Mouse (Mus musculus) limb, embryonic 14.5 days (tissue): ENCODE measurements around the gene Mrm1. TPM values are rescaled to one million over a fixed set of nuclear protein-coding genes. Genes with fewer than 3 reads are reported as not detected.

ENCODE experiments used
- ATAC-seq: fragments of 200-750 bp; cut with Nextera tagmentation; 2 replicates; pipeline ENCODE4 v1.8.0; 2017; ENCODE audit warnings: low read depth, moderate number of reproducible peaks, moderate TSS enrichment; ENCODE audit not compliant: low FRiP score
- DNase-seq: peaks from one replicate; pipeline ENCODE4 v3.0.0-alpha.2; 2015; ENCODE audit warnings: low spot score
- H3K27ac ChIP-seq: fragments of 300-500 bp; sonication (generic); replicated peaks from 2 replicates; pipeline ENCODE4 v1.5.1; 2014; ENCODE audit warnings: low read depth, mild to moderate bottlenecking, low read length, moderate library complexity, mixed read lengths
- H3K27me3 ChIP-seq: fragments of 300-500 bp; sonication (generic); 2 replicates; pipeline ENCODE4 v1.6.1; 2014; ENCODE audit warnings: low read length, mixed read lengths; ENCODE audit not compliant: control insufficient read depth, insufficient read depth
- H3K36me3 ChIP-seq: fragments of 300-500 bp; sonication (generic); 2 replicates; pipeline ENCODE4 v1.6.1; 2014; ENCODE audit warnings: mild to moderate bottlenecking, low read length, moderate library complexity, mixed read lengths; ENCODE audit not compliant: control insufficient read depth, insufficient read depth
- H3K4me1 ChIP-seq: fragments of 300-500 bp; sonication (generic); 2 replicates; pipeline ENCODE4 v1.6.1; 2014; ENCODE audit warnings: antibody characterized with exemption, low read length, mixed read lengths; ENCODE audit not compliant: control insufficient read depth, insufficient read depth
- H3K4me2 ChIP-seq: fragments of 300-500 bp; sonication (generic); replicated peaks from 2 replicates; pipeline ENCODE4 v1.6.1; 2014; ENCODE audit warnings: low read depth, mild to moderate bottlenecking, low read length, moderate library complexity; ENCODE audit not compliant: severe bottlenecking
- H3K4me3 ChIP-seq: fragments of 300-500 bp; sonication (generic); replicated peaks from 2 replicates; pipeline ENCODE4 v1.5.1; 2014; ENCODE audit warnings: low read length
- H3K9ac ChIP-seq: fragments of 300-500 bp; sonication (generic); 2 replicates; pipeline ENCODE4 v1.6.1; 2014; ENCODE audit warnings: mild to moderate bottlenecking, low read depth, low read length, moderate library complexity; ENCODE audit not compliant: severe bottlenecking
- H3K9me3 ChIP-seq: fragments of 300-500 bp; sonication (generic); 2 replicates; pipeline ENCODE4 v1.6.1; 2016; ENCODE audit warnings: low read length; ENCODE audit not compliant: control insufficient read depth
- POLR2A ChIP-seq: fragments of 200-500 bp; IDR thresholded peaks from 2 replicates; pipeline ENCODE4 v1.8.0; 2012; ENCODE audit warnings: inconsistent platforms, mild to moderate bottlenecking, moderate library complexity, borderline replicate concordance; ENCODE audit not compliant: insufficient read depth, insufficient read length; ENCODE audit errors: extremely low read depth
- WGBS: fragments of 180-500 bp; shearing (Covaris S2); extraction: QIAGEN DNeasy Blood & Tissue Kit; methylation state at CpG from one replicate; pipeline ENCODE4 v1.1.7; 2014; 5-methylcytosine and 5-hydroxymethylcytosine counted together
- polyA plus RNA-seq, 2 experiments: library from polyadenylated mRNA; depleted of rRNA in 1 of 2; stranded (reverse) in 1 of 2; unstranded in 1 of 2; fragments of >200 nt; fragmentation: Nextera tagmentation in 1 of 2; extraction: Ambion mirVana in 1 of 2; gene quantifications; 2 replicates each; pipeline versions ENCODE4 v1.2.1 to v1.2.3; 2012 to 2014

Gene Mrm1
- polyA plus RNA-seq, 2 experiments, result 10.6 to 10.9 TPM

DNA sequence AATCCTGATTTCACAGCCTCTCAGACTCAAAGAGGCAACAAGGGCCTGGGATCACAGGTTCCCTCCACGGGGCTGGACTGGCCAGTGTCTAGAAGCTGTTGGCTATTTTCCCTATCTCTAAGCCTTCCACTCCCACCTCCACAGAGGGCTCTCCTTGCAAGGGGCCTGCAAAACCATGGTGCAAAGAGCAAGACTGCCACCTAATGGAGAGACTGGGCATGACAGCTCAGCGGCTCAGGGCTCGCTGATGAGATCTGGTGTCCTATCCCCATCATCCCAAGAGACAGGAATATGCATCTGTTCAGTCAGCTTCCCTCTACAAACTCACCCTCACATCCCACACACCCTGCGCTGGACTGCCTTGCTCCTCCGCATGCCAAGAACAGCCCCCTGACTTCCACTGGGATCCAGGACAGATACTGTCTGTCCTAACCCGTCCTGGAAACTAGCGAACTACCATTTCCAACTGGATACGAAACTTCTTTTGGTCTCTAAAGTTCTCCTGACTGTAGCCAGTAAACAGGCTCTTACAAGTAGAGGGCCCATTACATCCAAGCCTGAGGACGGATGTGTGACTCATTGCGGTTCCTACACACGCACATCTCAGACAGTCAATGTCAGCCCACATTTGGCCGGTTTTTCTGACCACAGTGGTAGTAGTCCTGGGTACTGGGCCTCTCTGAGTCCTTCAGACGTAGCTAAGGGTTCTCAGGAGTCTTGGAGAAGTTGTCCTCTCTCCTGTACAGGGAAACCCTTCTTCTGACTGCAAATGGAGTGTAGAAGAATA lies 5.4 kb downstream of the Mrm1 start:
- Histone ChIP-seq H3K9me3 (no peaks in the 10 kb centered on the region), H3K4me3 (no peak overlapping the region), H3K36me3 (no peaks in the 10 kb centered on the region; the same call in 1 of the 2 replicates), H3K4me1 (0 out of 2 replicates have a peak, but pooled peaks cover 3% of the 10 kb centered on the region), H3K27ac (no peak overlapping the region), H3K9ac (no peak overlapping the region), H3K27me3 (no peaks in the 10 kb centered on the region), H3K4me2 (no peak overlapping the region)
- no peak for TF ChIP-seq POLR2A
- ATAC-seq, result no peak
- WGBS, result 57% methylated on average over 13 of the region's 13 CpGs
- DNase-seq, result peak; percentile 64

DNA sequence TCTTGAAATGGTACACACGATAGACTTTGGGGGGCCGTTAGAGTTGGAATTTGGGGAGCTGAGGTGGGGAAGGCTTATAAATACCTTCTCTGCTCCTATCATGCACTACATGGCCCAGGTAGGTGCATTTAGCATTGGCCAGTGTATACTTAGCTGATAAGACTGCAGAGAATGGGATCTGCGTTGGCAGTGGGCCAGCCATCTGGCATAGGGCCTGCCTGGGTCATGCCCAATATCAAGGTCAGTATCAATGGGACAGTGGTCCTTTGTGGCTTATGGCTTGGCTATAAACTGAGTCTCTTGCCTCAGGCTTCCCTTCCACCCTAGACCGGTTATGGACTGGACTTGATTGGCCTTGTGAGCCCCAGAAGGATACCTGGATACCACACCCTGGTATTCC lies 14.9 kb downstream of the Mrm1 start:
- DNase-seq, result no peak

DNA sequence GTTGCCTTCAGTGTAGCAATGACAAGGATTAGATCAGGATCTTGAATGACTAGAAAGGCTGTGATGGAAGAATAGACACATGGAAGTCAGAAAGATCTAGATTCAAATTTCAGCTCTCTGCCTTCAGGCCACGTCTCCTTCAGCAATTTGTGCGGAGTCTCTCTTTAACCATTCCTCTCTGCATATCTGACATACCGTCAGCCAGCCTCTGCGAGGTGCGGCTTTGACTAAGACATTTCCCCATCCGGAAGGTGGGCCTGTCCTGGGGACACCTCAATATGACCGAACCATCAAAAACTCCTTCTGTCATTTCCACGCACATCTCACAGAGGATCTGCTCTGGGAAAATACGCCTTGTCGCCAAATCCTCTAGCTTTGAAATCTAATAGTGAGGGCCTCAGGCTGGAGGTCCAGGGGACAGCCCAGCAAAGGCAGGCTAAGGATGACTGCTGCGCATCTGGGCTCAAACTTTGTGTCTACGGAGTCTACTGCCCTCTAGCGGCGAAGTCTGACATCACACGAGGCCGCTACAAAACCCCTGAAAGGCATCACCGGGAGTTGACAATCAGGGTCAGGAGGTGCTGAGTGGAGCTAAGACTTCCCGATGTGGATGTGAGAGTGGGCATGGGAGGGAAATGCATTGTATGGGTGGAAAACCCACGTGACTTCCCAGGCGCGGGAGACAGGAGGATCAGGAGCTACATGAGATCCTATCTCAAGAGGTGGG lies 21.5 kb downstream of the Mrm1 start:
- no peak overlapping the region for H3K4me3 ChIP-seq
- DNase-seq, result peak; percentile 69
- H3K9me3 ChIP-seq, result no peaks in the 10 kb centered on the region
- no peaks in the 10 kb centered on the region for H3K36me3 ChIP-seq
- no peak for ATAC-seq
- no peak overlapping the region for H3K9ac ChIP-seq
- no peak for TF ChIP-seq POLR2A
- H3K4me1 ChIP-seq, result no peaks in the 10 kb centered on the region
- no peaks in the 10 kb centered on the region for H3K27me3 ChIP-seq
- no peak overlapping the region for H3K4me2 ChIP-seq
- H3K27ac ChIP-seq, result no peak overlapping the region
- 19% methylated on average over 21 of the region's 21 CpGs for WGBS

More for the DNA sequence above, 14.9 kb downstream of the Mrm1 start:
- Histone ChIP-seq H3K4me1 (no peaks in the 10 kb centered on the region), H3K27ac (no peak overlapping the region), H3K9ac (no peak overlapping the region), H3K36me3 (no peaks in the 10 kb centered on the region), H3K4me3 (no peak overlapping the region), H3K27me3 (no peaks in the 10 kb centered on the region), H3K9me3 (no peaks in the 10 kb centered on the region), H3K4me2 (no peak overlapping the region)
- 90% methylated on average over 4 of the region's 4 CpGs for WGBS
- no peak for ATAC-seq
- no peak for TF ChIP-seq POLR2A

DNA sequence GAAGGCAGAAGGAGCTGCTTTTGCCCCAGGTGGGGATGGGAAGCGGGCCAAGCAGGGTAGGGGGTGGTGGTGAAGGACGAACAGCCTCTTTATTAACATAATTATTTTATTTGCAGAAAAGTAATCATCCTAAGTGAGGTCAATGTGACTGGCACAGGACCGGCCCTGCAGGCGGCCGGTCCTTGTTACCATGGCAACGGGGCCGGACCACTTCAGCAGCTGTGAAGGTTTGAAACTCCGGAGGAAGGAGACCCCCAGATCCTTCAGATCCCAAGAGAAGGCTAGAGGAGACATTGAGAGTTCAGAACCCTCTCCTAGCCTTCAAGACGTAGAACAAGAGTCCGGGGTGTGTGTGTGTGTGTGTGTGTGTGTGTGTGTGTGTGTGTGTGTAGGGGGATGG lies 22.3 kb downstream of the Mrm1 start:
- Histone ChIP-seq H3K27ac (no peak overlapping the region), H3K9ac (no peak overlapping the region), H3K9me3 (no peaks in the 10 kb centered on the region), H3K4me1 (no peaks in the 10 kb centered on the region), H3K27me3 (no peaks in the 10 kb centered on the region), H3K4me2 (no peak overlapping the region), H3K36me3 (no peaks in the 10 kb centered on the region), H3K4me3 (no peak overlapping the region)
- 24% methylated on average over 10 of the region's 10 CpGs for WGBS
- no peak for TF ChIP-seq POLR2A
- no peak for ATAC-seq
- no peak for DNase-seq

DNA sequence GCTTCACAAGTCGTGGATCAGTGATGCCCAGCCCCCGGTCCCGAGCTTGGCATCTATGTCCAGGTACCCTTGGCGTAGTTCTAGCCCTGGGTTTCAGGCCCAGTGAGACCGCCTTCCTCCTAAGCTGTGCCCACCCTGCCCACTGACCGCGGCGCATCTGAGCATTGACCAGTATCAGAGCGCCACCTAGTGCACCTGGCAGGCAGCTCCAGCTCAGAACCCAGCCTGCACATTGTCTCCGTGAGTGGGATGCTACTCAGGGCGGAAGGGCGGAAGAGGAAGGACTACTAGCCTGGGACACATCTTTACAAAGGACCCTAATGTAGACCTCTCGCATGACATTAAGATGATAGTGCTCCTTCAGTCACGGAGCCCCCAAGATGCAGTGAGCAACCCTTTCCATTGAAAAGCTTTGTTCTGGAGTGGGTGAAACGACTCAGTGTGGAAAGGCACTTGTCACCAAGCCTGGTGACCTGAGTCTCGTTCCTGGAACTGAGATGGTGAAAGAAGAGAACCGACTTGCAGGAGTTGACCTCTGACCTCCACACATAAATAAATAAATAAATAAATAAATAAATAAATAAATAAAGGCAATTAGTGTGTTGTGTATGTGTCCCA lies 24.7 kb downstream of the Mrm1 start:
- Histone ChIP-seq H3K27ac (no peak overlapping the region), H3K4me3 (0 out of 2 replicates have a peak overlapping the region, but pooled peaks have one; percentile 3), H3K27me3 (no peaks in the 10 kb centered on the region), H3K4me1 (no peaks in the 10 kb centered on the region), H3K9ac (no peak overlapping the region), H3K9me3 (no peaks in the 10 kb centered on the region), H3K4me2 (peak overlapping the region; percentile 45), H3K36me3 (no peaks in the 10 kb centered on the region)
- DNase-seq, result peak; percentile 67
- peak; percentile 79; the same call in 1 of the 2 replicates for ATAC-seq
- 12% methylated on average over 17 of the region's 17 CpGs for WGBS
- 0 out of 2 replicates have a peak, but pooled peaks have one; percentile 20 for TF ChIP-seq POLR2A
